ENCODE assay signal across 8 mouse cellular contexts in genomic region chr10:78752452-78753191, GRCm38 (mm10). TPM values are rescaled to one million over a fixed set of nuclear protein-coding genes. Genes with fewer than 3 reads are reported as not detected.
A peak's percentile ranks its signal among the peaks of the same experiment; 100 is the strongest.
DNase-seq lines count a peak whose midpoint lies in the region; ATAC-seq lines count a peak whose summit lies in the region.

Ccdc105 (minus strand) TSS chr10:78753065.

- no peak within 1 kb of the TSS for H3K27ac ChIP-seq in forebrain, embryonic 11.5 days (ENCODE audit: low read depth, low read length)

- peak within 1 kb of the TSS; percentile 72 for H3K9ac ChIP-seq in forebrain, embryonic 11.5 days (ENCODE audit: low read length)

- no peaks in the 10 kb centered on the region for H3K9me3 ChIP-seq in forebrain, embryonic 11.5 days (ENCODE audit: control insufficient read depth, low read length)

- peaks cover 2% of the 10 kb centered on the region; the same call in 1 of the 2 replicates for H3K4me1 ChIP-seq in forebrain, embryonic 11.5 days (replicated peaks; ENCODE audit: control insufficient read depth, insufficient read depth, low read length)

- 0 out of 2 replicates have a peak, but pooled peaks cover 2% of the 10 kb centered on the region for H3K27me3 ChIP-seq in forebrain, embryonic 11.5 days (ENCODE audit: control insufficient read depth, insufficient read depth, low read length)

- WGBS in forebrain, embryonic 11.5 days: 1% methylated on average over 61 of the region's 61 CpGs

- peak within 1 kb of the TSS; percentile 46 for H3K4me3 ChIP-seq in forebrain, embryonic 11.5 days (ENCODE audit: low read depth, low read length)

- H3K36me3 ChIP-seq in forebrain, embryonic 11.5 days (ENCODE audit: control insufficient read depth, insufficient read depth, low read length): no peaks in the 10 kb centered on the region

- peak within 1 kb of the TSS; percentile 78 for H3K4me2 ChIP-seq in forebrain, embryonic 11.5 days (ENCODE audit: low read depth, low read length, severe bottlenecking)

- peak; percentile 95 for ATAC-seq in forebrain, embryonic 11.5 days (replicated peaks; ENCODE audit: low FRiP score)

- peak; percentile 80 for DNase-seq in Muller cell, postnatal 12 days (ENCODE audit: inconsistent ontology term)
- peak; percentile 83 for DNase-seq in brain, embryonic 18.5 days (ENCODE audit: low read depth, low spot score)
- DNase-seq in forebrain, embryonic 11.5 days (ENCODE audit: low spot score): peak; percentile 90
- peak; percentile 47 for DNase-seq in heart, postnatal 4 days
- DNase-seq in left cerebral cortex, adult 11 months (ENCODE audit: low spot score): peak; percentile 75
- peak; percentile 46 to 77 for DNase-seq in lung, postnatal 4 days
- peak; percentile 78 to 84 for DNase-seq in right cerebral cortex, postnatal 36 days (ENCODE audit: low spot score in 2 of 2)
- no peak for DNase-seq in spleen, postnatal 10 days (ENCODE audit: low spot score in 2 of 2)

RNA-seq across cellular contexts. Expression of gene Ccdc105, which starts in this region (rescaled TPM):
- 0.15 and 0.20 TPM in 2 replicates for polyA plus RNA-seq in forebrain, embryonic 11.5 days (2014; fragmentation: Nextera tagmentation; extraction: Ambion mirVana)
- total RNA-seq in heart, postnatal 4 days (2021): not detected

Comparison
In these comparisons a context has a peak if more than half of its experiments do, and no peak if none do; other contexts are left out.
1. Peak in DNase-seq, ATAC-seq, H3K4me3 ChIP-seq, H3K9ac ChIP-seq and H3K4me2 ChIP-seq in forebrain, embryonic 11.5 days; RNA of the gene not detected or under 1 TPM.
2. Peak in DNase-seq in heart, postnatal 4 days; RNA of the gene not detected or under 1 TPM.
3. DNase-seq: peak in Muller cell, postnatal 12 days (single experiment), brain, embryonic 18.5 days (single experiment), left cerebral cortex, adult 11 months (single experiment), lung, postnatal 4 days (2 of 2) and right cerebral cortex, postnatal 36 days (2 of 2); none in spleen, postnatal 10 days (0 of 2).